Mouse (Mus musculus): Measurements from ENCODE around the gene P3h4. TPM values are rescaled to one million over a fixed set of nuclear protein-coding genes. Genes with fewer than 3 reads are reported as not detected.

The P3h4 gene
- total RNA-seq, 2 experiments from 2014 or later: 9.4 to 9.5 TPM

DNA sequence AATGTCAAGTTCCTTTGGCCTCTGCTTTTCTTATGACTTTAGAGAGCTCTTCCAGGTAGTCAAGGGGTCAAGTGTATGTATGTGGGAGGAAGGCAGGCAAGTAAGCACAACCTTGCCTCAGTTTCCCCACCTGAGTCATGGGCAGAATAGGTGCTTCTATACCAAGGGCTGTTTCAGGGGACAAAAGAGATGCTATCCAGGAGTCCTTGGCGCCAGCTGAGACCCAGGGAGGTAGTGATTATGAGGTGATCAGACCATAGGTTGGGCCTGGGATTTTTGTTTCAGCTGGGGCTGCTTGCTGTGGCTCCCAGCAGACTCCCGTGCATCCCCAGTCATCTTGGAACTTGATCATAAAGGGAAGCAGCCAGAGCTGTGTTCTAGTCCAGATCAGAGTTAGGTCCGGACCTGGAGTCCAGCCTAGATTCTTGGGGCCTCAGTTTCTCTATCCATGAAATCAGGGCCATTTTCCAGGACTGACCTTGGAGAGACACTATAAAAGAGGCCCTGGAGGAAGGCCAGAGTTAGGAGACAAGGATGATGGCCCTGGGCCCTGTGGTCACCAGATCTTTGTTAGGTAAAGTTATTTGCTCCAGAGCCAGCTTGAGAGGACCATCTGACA lies 10.1 kb downstream of the P3h4 start:
- no peak overlapping the region for H3K27ac ChIP-seq
- no peak for TF ChIP-seq CTCF (conservative IDR thresholded peaks at IDR 0.05)
- no peak overlapping the region for H3K4me3 ChIP-seq
- DNase-seq (ENCODE audit: low spot score in 2 of 2): no peak

- TF ChIP-seq CTCF (conservative IDR thresholded peaks at IDR 0.05): no peak
- Histone ChIP-seq H3K27ac (no peak overlapping the region), H3K4me3 (no peak overlapping the region)
- DNase-seq (ENCODE audit: low spot score in 2 of 2): no peak
Observed at GRCm38 (mm10) chr11:100403445-100404134, 11.0 kb downstream of the P3h4 start.

DNA sequence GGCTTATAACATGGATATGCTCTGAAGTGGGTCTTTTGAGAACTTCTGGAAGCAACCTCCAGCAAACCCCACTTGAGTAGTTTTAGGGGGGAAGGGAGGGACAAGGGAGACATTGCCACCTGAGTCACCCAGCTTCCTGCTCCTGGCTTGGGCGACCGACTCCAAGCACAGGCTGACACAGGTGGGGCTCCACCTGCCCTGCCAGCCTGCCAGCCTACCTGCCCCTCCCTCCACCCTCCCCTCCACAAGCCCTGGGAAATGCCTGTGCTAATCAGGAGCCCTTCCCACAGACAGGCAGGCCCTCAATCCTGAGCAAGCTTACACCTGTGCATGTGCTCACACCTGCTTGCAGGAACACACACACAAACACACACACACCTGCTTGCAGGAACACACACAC lies 12.0 kb downstream of the P3h4 start:
- no peak for DNase-seq (ENCODE audit: low spot score in 2 of 2)
- Histone ChIP-seq H3K4me3 (no peak overlapping the region), H3K27ac (no peak overlapping the region)
- TF ChIP-seq CTCF (conservative IDR thresholded peaks at IDR 0.05): no peak

GRCm38 (mm10) chr11:100402240-100402639 lies 12.4 kb downstream of the P3h4 start:
- no peak for DNase-seq (ENCODE audit: low spot score in 2 of 2)
- no peak for TF ChIP-seq CTCF (conservative IDR thresholded peaks at IDR 0.05)

GRCm38 (mm10) chr11:100400842-100401241 lies 13.8 kb downstream of the P3h4 start:
- DNase-seq (ENCODE audit: low spot score in 2 of 2): no peak
- TF ChIP-seq CTCF (conservative IDR thresholded peaks at IDR 0.05): no peak
- no peak overlapping the region for H3K4me3 ChIP-seq
- H3K27ac ChIP-seq: no peak overlapping the region

More at GRCm38 (mm10) chr11:100402240-100402639, 12.4 kb downstream of the P3h4 start:
- no peak overlapping the region for H3K27ac ChIP-seq
- no peak overlapping the region for H3K4me3 ChIP-seq

- no peak for TF ChIP-seq CTCF (conservative IDR thresholded peaks at IDR 0.05)
- Histone ChIP-seq H3K4me3 (no peak overlapping the region), H3K27ac (no peak overlapping the region)
- no peak for DNase-seq (ENCODE audit: low spot score in 2 of 2)
Observed at GRCm38 (mm10) chr11:100399727-100400538, 14.7 kb downstream of the P3h4 start.

- no peak for TF ChIP-seq CTCF (conservative IDR thresholded peaks at IDR 0.05)
- DNase-seq (ENCODE audit: low spot score in 2 of 2): no peak
- Histone ChIP-seq H3K27ac (no peak overlapping the region), H3K4me3 (no peak overlapping the region)
Observed at GRCm38 (mm10) chr11:100399320-100399719, 15.3 kb downstream of the P3h4 start.

DNA sequence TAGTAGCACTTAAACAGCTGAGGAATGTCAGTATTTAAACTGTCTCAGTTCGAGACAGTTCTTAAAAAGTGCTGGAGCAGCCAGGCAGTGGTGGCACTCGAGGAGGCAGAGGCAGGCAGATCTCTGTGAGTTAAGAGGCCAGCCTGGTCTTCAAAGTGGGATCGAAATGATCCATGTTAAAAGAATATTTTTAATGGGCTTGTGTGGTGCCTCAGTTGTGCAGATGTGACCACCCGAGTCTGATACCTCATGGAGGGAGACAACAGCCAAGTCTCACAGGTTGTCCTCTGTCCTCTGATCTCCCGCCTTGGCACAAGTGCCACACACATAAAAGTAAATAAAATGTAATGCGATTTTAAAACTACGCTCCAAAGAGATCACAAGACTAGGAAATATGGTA lies 16.1 kb downstream of the P3h4 start:
- no peak overlapping the region for H3K4me3 ChIP-seq
- DNase-seq (ENCODE audit: low spot score in 2 of 2): no peak
- peak overlapping the region; percentile 16; the same call in 1 of the 2 replicates for H3K27ac ChIP-seq

GRCm38 (mm10) chr11:100397600-100398389 lies 16.8 kb downstream of the P3h4 start, which contains the start of gene Jup:
Gene Jup (minus strand): TSS chr11:100397763.
- peak within 1 kb of the TSS; percentile 95 for H3K4me3 ChIP-seq
- H3K27ac ChIP-seq: peak within 1 kb of the TSS; percentile 88
- TF ChIP-seq CTCF (conservative IDR thresholded peaks at IDR 0.05): no peak; the same call in 1 of the 2 replicates
- DNase-seq (ENCODE audit: low spot score in 2 of 2): peak; percentile 99 to 100

More for the DNA sequence above, 16.1 kb downstream of the P3h4 start:
- TF ChIP-seq CTCF (conservative IDR thresholded peaks at IDR 0.05): no peak

GRCm38 (mm10) chr11:100396886-100397599 lies 17.6 kb downstream of the P3h4 start:
- peak overlapping the region; percentile 88 for H3K27ac ChIP-seq
- no peak for DNase-seq (ENCODE audit: low spot score in 2 of 2)

DNA sequence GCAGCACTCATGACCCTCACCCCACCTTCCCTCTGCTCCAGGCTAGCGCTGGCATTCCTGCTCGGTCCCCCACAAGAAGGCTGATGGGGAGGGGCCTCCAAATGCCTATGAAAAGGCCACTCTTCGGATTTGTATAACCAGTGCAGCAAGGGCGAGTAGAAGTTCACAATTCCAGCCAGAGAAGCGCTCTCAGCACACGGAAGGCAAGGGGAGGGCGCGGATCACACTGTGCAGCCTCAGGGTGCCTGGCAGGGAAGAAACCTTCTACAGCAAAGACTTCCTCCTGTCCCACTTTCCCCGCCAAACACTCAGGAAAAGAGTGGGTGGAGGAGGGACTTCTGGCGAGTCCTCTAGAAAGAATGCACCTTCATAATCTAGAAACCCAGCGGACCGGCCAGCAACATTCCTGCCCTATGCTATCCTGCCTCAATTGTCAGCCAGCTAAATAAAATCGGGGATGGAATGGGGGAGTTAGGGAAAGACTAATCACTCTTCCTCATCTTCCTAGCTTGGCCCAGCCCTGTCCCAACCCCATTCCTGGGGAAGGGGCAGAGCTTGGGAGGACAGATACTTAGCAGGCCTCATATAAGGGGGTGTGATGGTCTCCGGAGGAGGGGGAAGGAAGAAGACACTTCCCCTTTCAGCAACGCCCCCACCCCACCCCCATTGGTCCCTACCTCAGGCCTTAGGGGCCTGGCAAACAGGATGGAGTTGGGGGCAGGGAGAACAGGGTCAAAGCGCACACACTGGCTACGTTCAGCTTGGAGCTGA lies 18.6 kb downstream of the P3h4 start:
- no peak for DNase-seq (ENCODE audit: low spot score in 2 of 2)
- TF ChIP-seq CTCF (conservative IDR thresholded peaks at IDR 0.05): peak; percentile 18; the same call in 1 of the 2 replicates
- Histone ChIP-seq H3K4me3 (peak overlapping the region; percentile 95), H3K27ac (peak overlapping the region; percentile 88)

More at GRCm38 (mm10) chr11:100396886-100397599, 17.6 kb downstream of the P3h4 start:
- TF ChIP-seq CTCF (conservative IDR thresholded peaks at IDR 0.05): peak; percentile 66
- peak overlapping the region; percentile 95 for H3K4me3 ChIP-seq

Measured in layer of hippocampus, adult 2 months (tissue).